Comparison of ENCODE assay signal across 7 mouse cellular contexts in the genomic region with DNA sequence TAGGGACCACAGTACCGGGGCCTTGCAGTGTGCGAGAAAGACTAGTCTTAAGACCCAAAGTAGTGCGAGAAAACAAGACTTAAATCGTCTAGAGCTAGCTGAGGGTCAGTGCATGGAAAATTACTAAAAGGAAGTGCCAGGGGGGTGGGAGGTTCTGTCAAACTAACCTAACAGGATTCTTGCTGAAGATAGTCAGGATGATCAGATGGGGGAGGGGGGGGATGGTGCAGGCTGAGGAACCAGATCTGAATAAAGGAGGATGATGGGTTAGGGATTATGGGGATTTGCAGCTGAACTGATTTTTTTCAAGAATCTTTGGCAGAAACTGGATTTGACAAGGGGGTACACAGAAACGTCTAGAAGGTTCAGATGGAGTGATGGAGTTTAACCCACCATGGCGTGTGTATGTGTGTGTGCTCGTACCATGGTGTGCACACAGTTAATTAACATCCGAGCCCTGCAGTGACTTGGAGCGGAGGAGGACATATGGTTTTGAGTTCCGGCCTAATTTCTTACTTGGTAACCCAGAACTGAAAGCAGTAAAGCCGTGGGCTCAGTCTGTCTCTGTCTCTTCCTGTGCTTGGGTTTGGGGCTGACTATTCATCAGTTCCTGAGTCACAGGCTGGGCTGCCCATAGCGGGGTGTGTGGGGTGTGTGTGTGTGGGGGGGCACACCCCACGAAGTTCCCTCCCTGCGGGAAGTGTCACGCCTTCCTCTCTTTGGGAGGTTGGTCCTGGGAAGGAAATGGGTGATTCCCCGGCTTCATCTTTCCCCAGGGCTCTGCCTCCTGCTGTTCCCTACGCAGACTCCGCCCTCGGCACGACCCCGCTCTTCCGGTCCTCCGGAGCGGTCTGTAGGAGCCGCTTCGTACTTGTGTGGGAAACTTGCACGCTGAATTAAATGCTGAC. TPM values are rescaled to one million over a fixed set of nuclear protein-coding genes. Genes with fewer than 3 reads are reported as not detected.
DNase-seq lines count a peak whose midpoint lies in the region; ATAC-seq and TF ChIP-seq lines count a peak whose summit lies in the region.

No protein-coding gene starts in this region.

- H3K4me2 ChIP-seq in forebrain, embryonic 14.5 days (ENCODE audit: low read length): peak overlapping the region; percentile 61

- H3K9me3 ChIP-seq in forebrain, embryonic 14.5 days (replicated peaks; ENCODE audit: control insufficient read depth, low read length): no peaks in the 10 kb centered on the region

- no peaks in the 10 kb centered on the region for H3K27me3 ChIP-seq in forebrain, embryonic 14.5 days (replicated peaks; ENCODE audit: control insufficient read depth, insufficient read depth, low read length)

- H3K4me1 ChIP-seq in bone marrow macrophage, adult 2 months (ENCODE audit: control insufficient read depth, insufficient read depth, low read length): peaks cover 14% of the 10 kb centered on the region
- H3K4me1 ChIP-seq in forebrain, embryonic 14.5 days (ENCODE audit: control insufficient read depth, insufficient read depth, low read length): peaks cover 5% of the 10 kb centered on the region

- TF ChIP-seq POLR2A in bone marrow macrophage, adult 2 months (IDR thresholded peaks at IDR 0.05; ENCODE audit: borderline replicate concordance, low read depth, low read length): no peak

- no peaks in the 10 kb centered on the region for H3K36me3 ChIP-seq in forebrain, embryonic 14.5 days (ENCODE audit: control insufficient read depth, insufficient read depth, low read length)
- H3K36me3 ChIP-seq in macrophage (ENCODE audit: inconsistent target): peaks cover 22% of the 10 kb centered on the region

- peak; percentile 92 for ATAC-seq in forebrain, embryonic 14.5 days
- peak; percentile 83 to 85 for ATAC-seq in hematopoietic stem cell, adult 5-6 weeks (replicated peaks in 1 of 2; ENCODE audit: insufficient read depth in 1 of 2, low FRiP score in 2 of 2, low TSS enrichment in 1 of 2, low read depth in 1 of 2, poor library complexity in 2 of 2, severe bottlenecking in 2 of 2)

- peak overlapping the region; percentile 65 for H3K9ac ChIP-seq in forebrain, embryonic 14.5 days (ENCODE audit: low read length)

- H3K79me2 ChIP-seq in macrophage (ENCODE audit: inconsistent target): peaks cover 91% of the 10 kb centered on the region

- H3K27ac ChIP-seq in bone marrow macrophage, adult 2 months (ENCODE audit: insufficient read depth, low read depth, low read length): peak overlapping the region; percentile 99
- peak overlapping the region; percentile 65; the same call in 1 of the 2 replicates for H3K27ac ChIP-seq in forebrain, embryonic 14.5 days (ENCODE audit: low read depth, low read length)
- H3K27ac ChIP-seq in macrophage: peak overlapping the region; percentile 100

- H3K4me3 ChIP-seq in bone marrow macrophage, adult 2 months (ENCODE audit: insufficient read depth, low read length): peak overlapping the region; percentile 75
- H3K4me3 ChIP-seq in forebrain, embryonic 14.5 days (ENCODE audit: low read depth, low read length): peak overlapping the region; percentile 33
- peak overlapping the region; percentile 85 for H3K4me3 ChIP-seq in macrophage (ENCODE audit: inconsistent target)

- peak; percentile 66 for DNase-seq in MEL-GATA-1-ER (ENCODE audit: extremely low read depth, low read depth)
- DNase-seq in forebrain, embryonic 14.5 days (ENCODE audit: low spot score): peak; percentile 78
- peak; percentile 45 for DNase-seq in layer of hippocampus, postnatal 36 days
- peak; percentile 79 for DNase-seq in right cerebral cortex, adult 18-20 months

- TF ChIP-seq CTCF in bone marrow macrophage, adult 2 months (IDR thresholded peaks at IDR 0.05; ENCODE audit: low read depth, low read length): no peak

- WGBS in forebrain, embryonic 14.5 days: 19% methylated on average over 27 of the region's 27 CpGs
- 8% methylated on average over 27 of the region's 27 CpGs for WGBS in macrophage (ENCODE audit: missing documents)

RNA-seq across cellular contexts. Expression of a gene that starts 8.2 kb away (rescaled TPM):
- 788 and 835 TPM in 2 replicates for polyA plus RNA-seq in bone marrow macrophage, adult 2 months (2012; ENCODE audit: insufficient read depth, insufficient read length, missing spikeins)
- 6.0 and 6.3 TPM in 2 replicates for polyA plus RNA-seq in forebrain, embryonic 14.5 days (2014; fragmentation: Nextera tagmentation; extraction: Ambion mirVana)
- total RNA-seq in hematopoietic stem cell, adult 5-6 weeks (2017): 61.1 and 113 TPM in 2 replicates
- 1 to 10 TPM; 2.3 to 2.9 TPM for total RNA-seq in layer of hippocampus, postnatal 36 days (2021)
- total RNA-seq in macrophage (2018; cell fraction: chromatin; rRNA removed): 100 to 1,000 TPM; 210 to 782 (median 351) TPM
- 100 to 1,000 TPM; 618 to 855 (median 766) TPM for total RNA-seq in macrophage (2018; cell fraction: cytosol; rRNA removed)
- 100 to 1,000 TPM; 235 to 578 (median 364) TPM for total RNA-seq in macrophage (2018; cell fraction: nucleus; rRNA removed)
- polyA plus RNA-seq in macrophage (2018): 672 to 1,184 TPM (median 744 TPM) in 3 replicates

RNA-seq across cellular contexts. Expression of a gene that starts 30.9 kb away (rescaled TPM):
- polyA plus RNA-seq in bone marrow macrophage, adult 2 months (2012; ENCODE audit: insufficient read depth, insufficient read length, missing spikeins): 1.3 TPM in 1 of 2 replicates, not detected in the other
- 0.60 TPM in 1 of 2 replicates, not detected in the other for polyA plus RNA-seq in forebrain, embryonic 14.5 days (2014; fragmentation: Nextera tagmentation; extraction: Ambion mirVana)
- not detected in 2 replicates for total RNA-seq in hematopoietic stem cell, adult 5-6 weeks (2017)
- under 1 TPM; 0.40 to 0.45 TPM for total RNA-seq in layer of hippocampus, postnatal 36 days (2021)
- total RNA-seq in macrophage (2018; cell fraction: chromatin; rRNA removed): 1 to 10 TPM in 21 of 26 experiments, under 1 TPM in 3, not detected in 2; 0.78 to 6.6 (median 1.7) TPM
- total RNA-seq in macrophage (2018; cell fraction: cytosol; rRNA removed): under 1 TPM in 21 of 26 experiments, not detected in 5; 0.14 to 0.74 (median 0.26) TPM
- total RNA-seq in macrophage (2018; cell fraction: nucleus; rRNA removed): 1 to 10 TPM in 18 of 26 experiments, under 1 TPM in 6, not detected in 2; 0.64 to 7.8 (median 1.4) TPM
- 0.20 to 0.46 TPM (median 0.26 TPM) in 3 replicates for polyA plus RNA-seq in macrophage (2018)

RNA-seq across cellular contexts. Expression of a gene that starts 45.8 kb away (rescaled TPM):
- 12.0 and 12.6 TPM in 2 replicates for polyA plus RNA-seq in bone marrow macrophage, adult 2 months (2012; ENCODE audit: insufficient read depth, insufficient read length, missing spikeins)
- 19.2 and 20.1 TPM in 2 replicates for polyA plus RNA-seq in forebrain, embryonic 14.5 days (2014; fragmentation: Nextera tagmentation; extraction: Ambion mirVana)
- total RNA-seq in hematopoietic stem cell, adult 5-6 weeks (2017): 7.6 and 9.8 TPM in 2 replicates
- 10 to 100 TPM; 20.3 to 22.3 TPM for total RNA-seq in layer of hippocampus, postnatal 36 days (2021)
- 10 to 100 TPM in 12 of 26 experiments, 1 to 10 TPM in 14; 2.6 to 16.6 (median 8.5) TPM for total RNA-seq in macrophage (2018; cell fraction: chromatin; rRNA removed)
- 10 to 100 TPM in 3 of 26 experiments, 1 to 10 TPM in 23; 2.7 to 10.6 (median 7.1) TPM for total RNA-seq in macrophage (2018; cell fraction: cytosol; rRNA removed)
- total RNA-seq in macrophage (2018; cell fraction: nucleus; rRNA removed): 10 to 100 TPM in 5 of 26 experiments, 1 to 10 TPM in 21; 2.1 to 14.7 (median 7.6) TPM
- 5.0 to 8.4 TPM (median 7.3 TPM) in 3 replicates for polyA plus RNA-seq in macrophage (2018)

RNA-seq across cellular contexts. Expression of a gene that starts 45.9 kb away (rescaled TPM):
- 15.7 and 21.3 TPM in 2 replicates for polyA plus RNA-seq in bone marrow macrophage, adult 2 months (2012; ENCODE audit: insufficient read depth, insufficient read length, missing spikeins)
- polyA plus RNA-seq in forebrain, embryonic 14.5 days (2014; fragmentation: Nextera tagmentation; extraction: Ambion mirVana): 6.6 and 8.4 TPM in 2 replicates
- 12.4 and 17.1 TPM in 2 replicates for total RNA-seq in hematopoietic stem cell, adult 5-6 weeks (2017)
- 10 to 100 TPM; 54.3 to 55.6 TPM for total RNA-seq in layer of hippocampus, postnatal 36 days (2021)
- 1 to 10 TPM in 11 of 26 experiments, under 1 TPM in 7, not detected in 8; 0.22 to 5.6 (median 1.4) TPM for total RNA-seq in macrophage (2018; cell fraction: chromatin; rRNA removed)
- 10 to 100 TPM in 3 of 26 experiments, 1 to 10 TPM in 23; 4.2 to 11.7 (median 7.5) TPM for total RNA-seq in macrophage (2018; cell fraction: cytosol; rRNA removed)
- 1 to 10 TPM; 1.3 to 7.1 (median 4.1) TPM for total RNA-seq in macrophage (2018; cell fraction: nucleus; rRNA removed)
- polyA plus RNA-seq in macrophage (2018): 6.6 to 12.3 TPM (median 8.4 TPM) in 3 replicates

Comparison
In these comparisons a context has a peak if more than half of its experiments do, and no peak if none do; other contexts are left out.
1. Peak in every context shown above with its lines: DNase-seq, ATAC-seq, H3K4me3 ChIP-seq and H3K27ac ChIP-seq.
2. H3K4me3 ChIP-seq: peak in every context shown above with its lines; median percentile 85 in macrophage; 75 in bone marrow macrophage, adult 2 months; 33 in forebrain, embryonic 14.5 days.
3. RNA of a gene that starts 8.2 kb away (polyA plus RNA-seq): 788 to 835 TPM in bone marrow macrophage, adult 2 months and 672 to 1,184 TPM in macrophage; 6.0 to 6.3 TPM in forebrain, embryonic 14.5 days; every median in the first group is over 10 times any median in the second.